ENCODE assay signal across 8 mouse cellular contexts in the genomic region with DNA sequence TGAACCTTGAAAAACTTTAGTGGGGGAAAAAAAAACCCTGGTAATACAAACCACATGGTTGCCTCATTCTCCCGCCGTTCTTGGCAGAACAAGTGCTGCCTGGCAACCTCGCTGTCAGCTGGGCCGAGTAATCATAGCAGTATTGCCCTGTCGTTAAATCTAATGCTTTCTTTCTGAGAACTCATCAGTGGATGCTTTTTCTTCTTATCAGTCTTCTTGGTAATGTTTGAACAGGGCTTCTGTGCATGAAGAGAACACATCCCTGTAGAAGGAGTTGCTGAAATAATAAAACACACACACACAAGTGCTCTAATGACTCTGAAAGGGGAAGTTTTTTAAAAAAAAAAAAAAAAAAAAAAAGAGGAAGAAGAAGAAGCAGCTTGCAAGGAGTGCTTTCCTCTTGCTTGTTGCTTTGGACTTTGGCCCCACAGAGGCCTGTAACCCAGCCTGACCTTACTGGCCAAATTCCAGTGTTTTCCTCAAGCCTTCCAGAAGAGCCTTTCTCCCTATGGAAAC.
A peak's percentile ranks its signal among the peaks of the same experiment; 100 is the strongest.
DNase-seq lines count a peak whose midpoint lies in the region; ATAC-seq and TF ChIP-seq lines count a peak whose summit lies in the region.

No protein-coding gene starts in this region.

- DNase-seq in neural tube, embryonic 10.5 days (ENCODE audit: extremely low spot score, low spot score), result peak; percentile 18
- peak; percentile 64 to 72 for DNase-seq in cerebellum, adult 2 months
- DNase-seq in gastrocnemius, postnatal 36 days, result peak; percentile 65 to 74
- peak; percentile 81 to 85 for DNase-seq in kidney, postnatal 25 days
- DNase-seq in lung, postnatal 36 days, result peak; percentile 79
- DNase-seq in left cerebral cortex, adult 18-20 months (ENCODE audit: low spot score in 2 of 2), result no peak

- H3K4me2 ChIP-seq in neural tube, embryonic 15.5 days, result no peak overlapping the region

- no peak overlapping the region for H3K27ac ChIP-seq in neural tube, embryonic 15.5 days (replicated peaks)
- no peak overlapping the region for H3K27ac ChIP-seq in cerebellum, adult 2 months (ENCODE audit: insufficient read depth, low read length)

- H3K4me3 ChIP-seq in neural tube, embryonic 15.5 days (replicated peaks), result no peak overlapping the region
- H3K4me3 ChIP-seq in cerebellum, adult 2 months (replicated peaks; ENCODE audit: insufficient read depth, low read depth, low read length), result no peak overlapping the region

- no peaks in the 10 kb centered on the region for H3K4me1 ChIP-seq in neural tube, embryonic 15.5 days
- peaks cover 16% of the 10 kb centered on the region for H3K4me1 ChIP-seq in cerebellum, adult 2 months (ENCODE audit: control insufficient read depth, insufficient read depth, low read length)

- H3K9ac ChIP-seq in neural tube, embryonic 15.5 days (replicated peaks), result no peak overlapping the region

- intact Hi-C loops in gastrocnemius, postnatal 36 days (cut with DNase I), result loop anchor here (5.0 to 10.0 kb wide), 2 partner anchors 157 to 200 kb away; partner anchors contain the start of gene Cited2

- no peak for ATAC-seq in neural tube, embryonic 15.5 days (ENCODE audit: low FRiP score)
- ATAC-seq in megakaryocyte-erythroid progenitor cell, adult 5-6 weeks (replicated peaks; ENCODE audit: low FRiP score, low TSS enrichment, poor library complexity, severe bottlenecking), result no peak

- no peak for TF ChIP-seq POLR2A in cerebellum, adult 2 months (IDR thresholded peaks at IDR 0.05; ENCODE audit: borderline replicate concordance, insufficient read depth, low read length)

- TF ChIP-seq CTCF in cerebellum, adult 2 months (IDR thresholded peaks at IDR 0.05; ENCODE audit: borderline replicate concordance, insufficient read depth, low read depth, low read length), result no peak

- WGBS in neural tube, embryonic 15.5 days, result 15% methylated on average over 5 of the region's 5 CpGs
- 3% methylated on average over 5 of the region's 5 CpGs for WGBS in cerebellum, adult 2 months

- no peaks in the 10 kb centered on the region for H3K27me3 ChIP-seq in neural tube, embryonic 15.5 days (replicated peaks)
- no peaks in the 10 kb centered on the region for H3K27me3 ChIP-seq in cerebellum, adult 2 months (ENCODE audit: control insufficient read depth, insufficient read depth, low read length)

- H3K9me3 ChIP-seq in neural tube, embryonic 15.5 days (replicated peaks), result no peaks in the 10 kb centered on the region

- H3K36me3 ChIP-seq in neural tube, embryonic 15.5 days, result no peaks in the 10 kb centered on the region

Comparison
In these comparisons a context has a peak if more than half of its experiments do, and no peak if none do; other contexts are left out.
1. DNase-seq: peak in neural tube, embryonic 10.5 days (single experiment), cerebellum, adult 2 months (2 of 2), gastrocnemius, postnatal 36 days (2 of 2), kidney, postnatal 25 days (2 of 2) and lung, postnatal 36 days (single experiment); none in left cerebral cortex, adult 18-20 months (0 of 2).